Mouse (Mus musculus) intestine, postnatal 0 days (tissue): ENCODE data around the gene Pmp22. TPM values are rescaled to one million over a fixed set of nuclear protein-coding genes. Genes with fewer than 3 reads are reported as not detected.
A peak's percentile ranks its signal among the peaks of the same experiment; 100 is the strongest.

Experiments
- ATAC-seq: fragments of 200-750 bp; cut with Nextera tagmentation; 2 replicates; pipeline ENCODE4 v1.8.0; 2017; ENCODE audit warnings: mild to moderate bottlenecking, moderate TSS enrichment, moderate library complexity
- H3K27ac ChIP-seq: fragments of 300-500 bp; sonication (generic); 2 replicates; pipeline ENCODE4 v1.5.1; 2014; ENCODE audit warnings: mild to moderate bottlenecking, low read depth, low read length, moderate library complexity
- H3K27me3 ChIP-seq: fragments of 300-500 bp; sonication (generic); replicated peaks from 2 replicates; pipeline ENCODE4 v1.6.1; 2014; ENCODE audit warnings: low read length, mixed read lengths; ENCODE audit not compliant: control insufficient read depth, insufficient read depth
- H3K36me3 ChIP-seq: fragments of 300-500 bp; sonication (generic); 2 replicates; pipeline ENCODE4 v1.6.1; 2014; ENCODE audit warnings: mild to moderate bottlenecking, moderate library complexity; ENCODE audit not compliant: control insufficient read depth, insufficient read depth
- H3K4me1 ChIP-seq: fragments of 300-500 bp; sonication (generic); replicated peaks from 2 replicates; pipeline ENCODE4 v1.6.1; 2014; ENCODE audit warnings: antibody characterized with exemption, low read length, mixed read lengths; ENCODE audit not compliant: control insufficient read depth, insufficient read depth
- H3K4me2 ChIP-seq: fragments of 300-500 bp; sonication (generic); replicated peaks from 2 replicates; pipeline ENCODE4 v1.6.1; 2014; ENCODE audit warnings: low read depth, mild to moderate bottlenecking, moderate library complexity
- H3K4me3 ChIP-seq: fragments of 300-500 bp; sonication (generic); 2 replicates; pipeline ENCODE4 v1.5.1; 2014; ENCODE audit warnings: low read depth, low read length
- H3K9ac ChIP-seq: fragments of 300-500 bp; sonication (generic); 2 replicates; pipeline ENCODE4 v1.6.1; 2014; ENCODE audit warnings: mild to moderate bottlenecking, low read depth, low read length
- H3K9me3 ChIP-seq: fragments of 300-500 bp; sonication (generic); 2 replicates; pipeline ENCODE4 v1.6.1; 2016; ENCODE audit warnings: mixed run types; ENCODE audit not compliant: control insufficient read depth
- CTCF ChIP-seq: sonication (generic); IDR thresholded peaks from 2 replicates; pipeline ENCODE4 v1.5.1; 2016; ENCODE audit warnings: low read depth, mild to moderate bottlenecking, control low read depth, antibody characterized with exemption, moderate library complexity
- WGBS: fragments of 180-500 bp; shearing (Covaris S2); extraction: QIAGEN DNeasy Blood & Tissue Kit; methylation state at CpG from one replicate; pipeline ENCODE4 v1.1.7; 2014; 5-methylcytosine and 5-hydroxymethylcytosine counted together
- polyA plus RNA-seq: library from polyadenylated mRNA; unstranded; fragments of >200 nt; fragmentation: Nextera tagmentation; extraction: Ambion mirVana; gene quantifications from 2 replicates; pipeline ENCODE4 v1.2.1, GENCODE M21; 2015

Pmp22 gene
- polyA plus RNA-seq, 1 experiment from 2014 or later: 54.0 TPM

- no peak overlapping the region for H3K27ac ChIP-seq
- WGBS: 78% methylated on average over 8 of the region's 8 CpGs
- no peak overlapping the region for H3K4me2 ChIP-seq
- no peak for TF ChIP-seq CTCF
- no peak overlapping the region for H3K9ac ChIP-seq
- H3K36me3 ChIP-seq: no peaks in the 10 kb centered on the region
- no peak overlapping the region for H3K4me3 ChIP-seq
- no peaks in the 10 kb centered on the region for H3K9me3 ChIP-seq
- no peaks in the 10 kb centered on the region for H3K4me1 ChIP-seq
- peak; percentile 31; the same call in 1 of the 2 replicates for ATAC-seq
- H3K27me3 ChIP-seq: no peaks in the 10 kb centered on the region
These were observed 13.8 kb upstream of the Pmp22 start for GRCm38 (mm10) chr11:63114807-63115641.

DNA sequence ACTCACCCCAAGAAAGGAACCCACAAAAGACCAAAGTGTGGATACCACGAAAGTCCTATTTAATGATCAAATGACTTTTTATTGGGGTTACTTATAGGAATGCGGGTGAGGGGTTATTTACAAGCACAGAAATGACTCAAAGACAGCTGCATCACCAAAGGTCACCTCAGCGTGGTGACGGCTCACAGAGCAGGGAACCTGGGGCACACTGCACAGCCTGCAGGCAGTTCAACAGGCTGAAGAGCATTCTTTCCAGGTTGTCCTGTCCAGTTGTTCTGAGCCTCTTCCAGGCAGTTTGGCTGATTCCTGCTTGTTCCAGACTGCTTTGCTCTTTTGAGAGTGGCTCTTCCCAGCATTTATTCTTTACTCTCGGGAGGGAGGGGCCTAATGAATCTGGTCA, 12.1 kb upstream of the Pmp22 start:
- Histone ChIP-seq H3K4me2 (no peak overlapping the region), H3K9ac (no peak overlapping the region), H3K27ac (no peak overlapping the region), H3K4me1 (no peaks in the 10 kb centered on the region), H3K4me3 (no peak overlapping the region), H3K27me3 (no peaks in the 10 kb centered on the region), H3K9me3 (no peaks in the 10 kb centered on the region), H3K36me3 (no peaks in the 10 kb centered on the region)
- no peak for ATAC-seq
- TF ChIP-seq CTCF: no peak
- 92% methylated on average over 5 of the region's 5 CpGs for WGBS

DNA sequence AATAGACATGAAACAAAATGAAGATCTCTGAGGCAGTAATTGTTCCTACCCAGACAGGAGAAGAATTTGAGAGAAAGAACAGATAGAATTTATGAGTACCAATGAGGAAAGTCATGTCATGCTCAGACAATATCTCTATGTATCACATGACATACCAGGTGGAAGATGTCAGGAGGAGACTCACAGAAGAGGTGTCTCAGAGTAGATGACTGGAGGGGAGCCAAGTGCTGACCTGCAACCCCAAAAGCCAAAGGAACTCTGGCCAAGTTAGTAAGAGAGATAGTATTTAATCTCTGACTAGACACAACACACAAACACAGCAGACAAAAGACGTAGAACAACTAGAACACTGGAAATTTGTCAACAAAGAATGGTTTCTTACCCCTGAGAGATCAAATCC, 11.5 kb upstream of the Pmp22 start:
- no peak for TF ChIP-seq CTCF
- no peak overlapping the region for H3K9ac ChIP-seq
- H3K27ac ChIP-seq: no peak overlapping the region
- no peaks in the 10 kb centered on the region for H3K4me1 ChIP-seq
- no peak for ATAC-seq
- no peaks in the 10 kb centered on the region for H3K9me3 ChIP-seq
- H3K4me2 ChIP-seq: no peak overlapping the region
- WGBS: 75% methylated on average over 1 of the region's 1 CpGs
- H3K4me3 ChIP-seq: no peak overlapping the region
- H3K27me3 ChIP-seq: no peaks in the 10 kb centered on the region
- no peaks in the 10 kb centered on the region for H3K36me3 ChIP-seq

GRCm38 (mm10) chr11:63119791-63120190, 9.0 kb upstream of the Pmp22 start:
- H3K4me2 ChIP-seq: no peak overlapping the region
- ATAC-seq: no peak
- H3K27ac ChIP-seq: no peak overlapping the region
- 78% methylated on average over 7 of the region's 7 CpGs for WGBS
- TF ChIP-seq CTCF: no peak
- no peak overlapping the region for H3K4me3 ChIP-seq
- no peaks in the 10 kb centered on the region for H3K27me3 ChIP-seq
- no peaks in the 10 kb centered on the region for H3K9me3 ChIP-seq
- H3K36me3 ChIP-seq: no peaks in the 10 kb centered on the region
- H3K4me1 ChIP-seq: no peaks in the 10 kb centered on the region
- no peak overlapping the region for H3K9ac ChIP-seq

DNA sequence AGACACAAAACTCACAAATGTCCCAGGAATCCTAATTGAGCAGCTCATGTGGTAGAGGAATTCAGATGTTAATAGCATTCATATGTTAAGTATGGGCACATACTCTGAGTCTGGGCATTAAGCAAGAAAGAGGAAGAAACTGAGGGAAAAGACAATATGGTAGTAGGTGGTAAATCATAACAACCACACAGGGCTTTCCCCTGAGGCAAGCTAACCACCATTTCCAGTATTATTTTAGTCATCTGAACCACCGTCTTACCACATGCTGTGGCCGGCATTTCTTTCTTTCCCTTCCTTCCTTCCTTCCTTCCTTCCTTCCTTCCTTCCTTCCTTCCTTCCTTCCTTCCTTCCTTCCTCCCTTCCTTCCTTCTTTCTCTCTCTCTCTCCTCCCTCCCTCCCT, 6.5 kb upstream of the Pmp22 start:
- no peaks in the 10 kb centered on the region for H3K27me3 ChIP-seq
- TF ChIP-seq CTCF: no peak
- H3K4me1 ChIP-seq: no peaks in the 10 kb centered on the region
- H3K4me3 ChIP-seq: no peak overlapping the region
- no peak overlapping the region for H3K4me2 ChIP-seq
- no peaks in the 10 kb centered on the region for H3K36me3 ChIP-seq
- no peak overlapping the region for H3K27ac ChIP-seq
- ATAC-seq: no peak
- no peak overlapping the region for H3K9ac ChIP-seq
- WGBS: 90% methylated on average over 2 of the region's 2 CpGs
- no peaks in the 10 kb centered on the region for H3K9me3 ChIP-seq

DNA sequence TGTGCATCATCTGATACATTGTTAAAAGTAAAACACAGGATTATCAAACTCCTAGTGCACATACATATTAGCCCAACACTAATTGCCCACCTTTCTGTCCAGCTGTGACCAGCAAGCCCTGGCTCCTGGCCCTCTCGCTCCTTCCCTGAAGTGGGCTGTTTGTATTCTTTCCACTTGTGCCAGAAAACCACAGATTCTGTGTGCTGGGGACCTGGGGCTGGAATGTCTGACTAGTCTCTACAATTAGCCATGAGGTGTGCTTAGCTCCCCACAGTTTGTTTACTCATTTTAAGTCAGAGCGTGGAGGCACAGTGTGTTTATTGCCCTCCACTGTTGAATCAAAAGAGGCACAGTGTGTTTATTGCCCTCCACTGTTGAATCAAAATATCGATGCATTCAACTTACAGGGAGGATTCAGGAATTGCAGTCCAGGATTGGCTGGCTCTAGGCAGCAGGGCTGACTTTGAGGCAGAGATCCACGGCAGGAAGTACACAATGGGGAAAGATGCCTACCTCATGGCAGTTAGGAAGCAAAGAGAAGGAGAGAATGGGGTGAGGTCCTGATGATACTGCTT, 5.9 kb upstream of the Pmp22 start:
- 35% methylated on average over 4 of the region's 4 CpGs for WGBS
- H3K27ac ChIP-seq: no peak overlapping the region
- H3K4me3 ChIP-seq: no peak overlapping the region
- TF ChIP-seq CTCF: no peak
- H3K9me3 ChIP-seq: no peaks in the 10 kb centered on the region
- H3K27me3 ChIP-seq: no peaks in the 10 kb centered on the region
- no peaks in the 10 kb centered on the region for H3K4me1 ChIP-seq
- H3K9ac ChIP-seq: no peak overlapping the region
- ATAC-seq: no peak
- H3K4me2 ChIP-seq: no peak overlapping the region
- H3K36me3 ChIP-seq: no peaks in the 10 kb centered on the region
